Mouse (Mus musculus) megakaryocyte, embryonic 14.5 days (primary cell): ENCODE results near the gene Ggt7. TPM values are rescaled to one million over a fixed set of nuclear protein-coding genes. Genes with fewer than 3 reads are reported as not detected.

Source experiments
- H3K27me3 ChIP-seq: replicated peaks from 2 replicates; pipeline ENCODE3; 2012; ENCODE audit warnings: inconsistent platforms
- H3K36me3 ChIP-seq: replicated peaks from 2 replicates; pipeline ENCODE3; 2012; ENCODE audit warnings: low read length, inconsistent platforms, mixed read lengths
- H3K4me1 ChIP-seq: 2 replicates; pipeline ENCODE4 v1.6.1; 2012; ENCODE audit warnings: inconsistent platforms
- H3K4me3 ChIP-seq: replicated peaks from 2 replicates; pipeline ENCODE3; 2012; ENCODE audit warnings: moderate library complexity, mild to moderate bottlenecking, inconsistent platforms
- H3K9me3 ChIP-seq: 2 replicates; pipeline ENCODE4 v1.6.1; 2012; ENCODE audit warnings: inconsistent platforms
- FLI1 ChIP-seq: IDR thresholded peaks from 2 replicates; pipeline ENCODE4 v1.6.1; 2012; ENCODE audit warnings: low read length, inconsistent platforms, mixed read lengths
- GATA1 ChIP-seq: IDR thresholded peaks from 3 replicates; pipeline ENCODE4 v1.6.1; 2012; ENCODE audit warnings: mixed read lengths, low read length, inconsistent platforms, borderline replicate concordance
- polyA plus RNA-seq: library from polyadenylated mRNA; stranded (reverse); fragments of >175 nt; gene quantifications from 2 replicates; pipeline ENCODE4 v1.2.3, GENCODE M21; 2012; ENCODE audit warnings: low replicate concordance; ENCODE audit not compliant: insufficient read depth

Gene Ggt7
- polyA plus RNA-seq, 1 experiment, result 0.60 TPM

DNA sequence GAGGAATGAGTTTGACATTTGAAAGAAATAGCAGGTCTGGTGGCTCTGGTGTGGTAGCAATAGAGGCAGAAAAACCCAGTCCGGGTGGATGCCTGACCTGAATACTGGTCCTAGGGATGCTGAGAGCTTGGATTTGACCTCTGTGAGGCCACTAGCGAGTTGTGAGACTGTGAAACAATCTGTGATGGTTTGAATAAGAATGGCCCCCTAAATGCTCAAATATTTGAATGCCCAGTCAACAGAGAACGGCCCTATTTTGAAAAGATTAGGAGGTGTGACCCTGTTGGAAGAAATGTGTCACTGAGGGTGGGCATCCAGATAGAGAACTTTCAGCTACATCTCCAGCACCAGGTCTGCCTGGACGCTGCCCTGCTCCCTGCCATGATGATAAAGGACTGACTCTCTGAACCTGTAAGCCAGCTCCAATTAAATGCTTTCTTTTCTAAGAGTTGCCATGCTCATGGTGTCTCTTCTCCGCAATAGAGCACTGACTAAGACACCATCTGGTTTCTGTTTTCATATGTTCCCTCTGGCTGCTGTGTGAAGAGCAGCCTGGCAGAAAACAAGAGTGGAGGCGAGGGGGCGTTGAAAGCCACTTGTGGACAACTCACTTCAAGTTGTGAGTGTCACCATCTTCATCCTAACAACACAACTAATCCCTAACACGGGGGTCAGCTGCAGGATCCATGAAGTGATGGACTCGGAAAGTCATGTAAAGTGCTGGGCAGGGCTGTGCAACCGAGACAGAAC, 10.1 kb downstream of the Ggt7 start:
- peaks cover 21% of the 10 kb centered on the region for H3K4me1 ChIP-seq
- H3K27me3 ChIP-seq, result peaks cover 33% of the 10 kb centered on the region
- H3K9me3 ChIP-seq, result no peaks in the 10 kb centered on the region
- TF ChIP-seq FLI1, result no peak
- no peak for TF ChIP-seq GATA1
- H3K36me3 ChIP-seq, result peaks cover 2% of the 10 kb centered on the region
- no peak overlapping the region for H3K4me3 ChIP-seq

DNA sequence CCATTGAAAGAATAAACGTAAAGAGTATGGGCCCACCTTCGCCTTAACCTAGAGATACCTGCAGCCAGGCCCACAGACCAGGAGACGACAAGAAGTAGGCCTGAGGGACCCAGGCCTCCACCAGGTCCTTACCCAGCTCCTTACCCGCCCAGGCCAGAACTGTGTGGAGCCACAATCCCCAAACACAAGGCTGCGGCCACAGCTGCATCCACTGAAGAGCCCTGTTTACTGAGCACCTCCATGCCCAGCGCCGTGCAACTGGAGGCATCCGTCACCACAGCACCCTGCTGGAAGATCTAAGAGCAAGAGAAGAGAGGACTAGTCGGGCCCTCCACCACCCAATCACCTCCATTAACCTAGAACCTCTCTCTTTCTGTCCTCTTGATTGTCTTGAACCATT, 12.2 kb downstream of the Ggt7 start:
- no peak for TF ChIP-seq FLI1
- TF ChIP-seq GATA1, result no peak
- no peak overlapping the region for H3K4me3 ChIP-seq
- H3K9me3 ChIP-seq, result no peaks in the 10 kb centered on the region
- peaks cover 32% of the 10 kb centered on the region for H3K27me3 ChIP-seq
- H3K4me1 ChIP-seq, result peaks cover 31% of the 10 kb centered on the region
- H3K36me3 ChIP-seq, result peaks cover 2% of the 10 kb centered on the region

DNA sequence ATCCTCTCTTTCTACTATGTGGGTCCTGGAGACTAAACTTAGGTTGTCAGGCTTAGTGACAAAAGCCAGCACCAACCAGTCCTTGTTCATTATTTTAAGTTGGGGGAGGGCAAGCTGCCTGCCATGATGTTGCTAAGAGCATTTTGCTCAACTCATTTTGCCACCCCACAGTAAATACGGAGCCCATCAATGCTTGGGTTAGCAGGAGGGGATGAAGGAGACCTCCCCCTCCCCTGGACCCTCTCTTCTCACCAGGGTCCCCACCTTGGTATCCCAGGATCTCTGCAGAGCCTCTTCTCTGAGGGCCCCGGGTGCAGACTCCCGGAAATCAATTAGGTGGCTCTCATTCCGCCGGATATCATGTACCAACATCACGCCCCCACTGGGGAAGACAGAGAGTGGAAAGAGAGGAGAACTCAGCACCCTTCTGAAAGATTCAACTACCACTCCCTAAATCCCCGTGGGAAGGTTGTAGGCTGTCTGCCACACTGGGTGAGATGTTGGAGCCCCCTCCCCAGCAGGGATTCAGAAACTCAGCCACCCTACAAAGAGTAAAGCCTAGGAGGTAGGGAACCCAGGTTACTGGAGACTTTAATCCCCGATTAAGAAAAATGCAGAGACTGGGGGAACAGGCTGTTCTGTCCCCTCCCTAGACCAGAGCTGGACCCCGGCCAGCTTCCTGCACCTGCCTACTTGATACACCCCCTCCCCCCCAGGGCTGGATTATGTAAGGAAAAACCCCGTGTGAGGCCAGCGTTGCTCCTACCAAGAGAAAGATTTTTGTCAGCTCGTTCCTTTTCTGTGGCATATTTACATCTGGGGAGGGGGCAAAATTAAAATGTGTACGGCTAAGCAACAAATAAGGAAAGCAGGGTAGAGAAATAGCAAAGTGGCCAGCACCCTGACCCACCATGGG, 13.3 kb downstream of the Ggt7 start:
- Histone ChIP-seq H3K4me1 (peaks cover 31% of the 10 kb centered on the region), H3K4me3 (peak overlapping the region; percentile 57), H3K9me3 (no peaks in the 10 kb centered on the region), H3K36me3 (peaks cover 2% of the 10 kb centered on the region), H3K27me3 (peaks cover 33% of the 10 kb centered on the region)
- TF ChIP-seq GATA1 (no peak), FLI1 (no peak)

DNA sequence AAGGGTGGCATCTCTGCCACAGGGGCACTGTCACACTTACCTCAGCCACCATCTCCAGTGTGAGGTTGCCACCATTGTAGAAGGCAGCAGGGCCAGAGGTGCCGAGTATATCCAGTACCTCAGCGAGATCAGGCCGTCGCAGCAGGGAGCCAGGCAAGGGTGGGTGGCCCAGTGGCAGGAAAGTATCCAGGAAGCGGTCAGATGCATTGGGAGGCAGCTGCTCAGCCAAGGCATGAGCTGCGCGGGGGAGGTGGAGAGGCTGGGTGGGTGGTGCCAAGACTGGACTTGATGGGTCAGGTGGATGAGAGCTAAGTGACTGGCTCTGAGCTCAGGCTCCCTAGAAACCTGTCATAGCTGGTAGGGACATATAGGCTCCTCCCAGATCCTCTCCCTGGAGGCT, 15.4 kb downstream of the Ggt7 start:
- H3K4me1 ChIP-seq, result peaks cover 26% of the 10 kb centered on the region
- peak overlapping the region; percentile 85 for H3K4me3 ChIP-seq
- H3K9me3 ChIP-seq, result no peaks in the 10 kb centered on the region
- peaks cover 2% of the 10 kb centered on the region for H3K36me3 ChIP-seq
- TF ChIP-seq FLI1, result no peak
- no peak for TF ChIP-seq GATA1
- peaks cover 37% of the 10 kb centered on the region for H3K27me3 ChIP-seq

DNA sequence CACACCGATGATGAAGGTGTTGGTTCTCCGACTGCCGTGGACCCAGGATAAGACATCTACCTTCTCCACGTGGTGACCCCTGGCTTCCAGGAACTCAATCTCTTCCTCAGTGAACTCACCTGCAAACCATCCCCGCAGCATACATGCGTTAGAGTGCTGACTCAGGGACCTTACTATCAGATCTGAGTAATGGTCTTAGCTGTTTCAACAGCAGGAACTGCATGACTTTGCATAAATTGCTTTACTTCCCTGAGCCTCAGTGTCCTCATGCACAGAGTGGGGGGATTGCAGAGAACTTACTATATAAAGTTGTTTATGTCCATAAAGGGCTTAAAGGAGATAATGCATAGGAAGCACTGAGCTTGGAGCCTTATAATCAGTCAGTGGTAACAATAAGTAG, 27.0 kb downstream of the Ggt7 start:
- no peak for TF ChIP-seq GATA1
- TF ChIP-seq FLI1, result no peak
- Histone ChIP-seq H3K4me3 (no peak overlapping the region), H3K27me3 (peaks cover 27% of the 10 kb centered on the region), H3K4me1 (peaks cover 11% of the 10 kb centered on the region), H3K36me3 (no peaks in the 10 kb centered on the region), H3K9me3 (no peaks in the 10 kb centered on the region)

DNA sequence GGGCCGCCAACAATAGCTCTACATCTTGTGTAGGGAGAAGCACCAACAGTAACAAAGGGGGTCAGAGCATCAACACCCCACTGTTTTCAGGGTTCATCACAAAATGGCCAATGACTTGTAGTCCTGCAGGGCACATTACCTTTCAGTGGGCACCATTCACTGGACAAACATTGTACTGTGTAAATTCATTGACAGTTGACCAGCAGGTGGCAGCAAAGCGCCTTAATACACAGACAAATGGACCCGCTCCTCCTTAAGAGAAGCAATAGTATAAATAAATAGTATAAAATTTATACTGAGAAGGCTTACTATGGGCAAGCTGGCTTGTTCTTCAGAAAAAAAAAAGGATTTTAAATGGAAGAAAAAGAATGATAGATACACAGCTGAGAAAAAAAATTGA, 36.0 kb downstream of the Ggt7 start:
- peaks cover 4% of the 10 kb centered on the region; the same call in 1 of the 2 replicates for H3K9me3 ChIP-seq
- H3K4me3 ChIP-seq, result no peak overlapping the region
- H3K36me3 ChIP-seq, result no peaks in the 10 kb centered on the region
- TF ChIP-seq GATA1, result no peak
- no peak for TF ChIP-seq FLI1
- no peaks in the 10 kb centered on the region for H3K4me1 ChIP-seq
- H3K27me3 ChIP-seq, result peaks cover 7% of the 10 kb centered on the region

DNA sequence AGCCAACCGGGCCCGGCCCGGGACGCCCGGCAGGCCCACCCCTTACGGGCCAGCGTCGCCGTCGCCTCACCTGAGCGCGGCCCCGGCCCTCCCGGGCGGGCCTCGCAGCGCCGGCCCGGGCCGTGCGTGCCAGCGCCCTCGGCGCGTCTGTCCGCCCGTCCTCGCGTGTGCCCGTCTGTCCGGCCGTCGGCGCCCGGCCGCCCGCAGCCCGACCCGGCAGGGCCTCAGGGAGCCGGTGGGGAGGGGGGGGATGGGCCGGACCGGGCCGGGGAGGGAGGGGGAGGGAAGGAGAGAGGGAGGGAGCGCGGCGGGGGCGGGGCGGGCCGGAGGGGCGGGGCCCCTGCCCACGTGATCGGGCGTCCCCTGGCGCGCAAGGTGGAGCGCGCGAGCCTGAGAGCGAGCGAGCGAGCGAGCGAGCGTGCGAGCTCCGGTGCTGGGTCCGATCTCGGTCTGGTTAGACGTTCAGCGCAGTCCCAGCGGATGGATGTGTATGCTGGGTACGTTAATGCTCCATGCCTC, 44.4 kb downstream of the Ggt7 start, which contains the start of gene Ncoa6:
Gene Ncoa6, minus strand, starts transcription at position 325 of the 519 bp plus-strand sequence.
- H3K36me3 ChIP-seq, result no peaks in the 10 kb centered on the region
- peak within 1 kb of the TSS; percentile 96 for H3K4me3 ChIP-seq
- TF ChIP-seq GATA1 (no peak), FLI1 (no peak)
- H3K9me3 ChIP-seq, result no peaks in the 10 kb centered on the region
- peaks cover 2% of the 10 kb centered on the region for H3K27me3 ChIP-seq
- peaks cover 24% of the 10 kb centered on the region for H3K4me1 ChIP-seq

DNA sequence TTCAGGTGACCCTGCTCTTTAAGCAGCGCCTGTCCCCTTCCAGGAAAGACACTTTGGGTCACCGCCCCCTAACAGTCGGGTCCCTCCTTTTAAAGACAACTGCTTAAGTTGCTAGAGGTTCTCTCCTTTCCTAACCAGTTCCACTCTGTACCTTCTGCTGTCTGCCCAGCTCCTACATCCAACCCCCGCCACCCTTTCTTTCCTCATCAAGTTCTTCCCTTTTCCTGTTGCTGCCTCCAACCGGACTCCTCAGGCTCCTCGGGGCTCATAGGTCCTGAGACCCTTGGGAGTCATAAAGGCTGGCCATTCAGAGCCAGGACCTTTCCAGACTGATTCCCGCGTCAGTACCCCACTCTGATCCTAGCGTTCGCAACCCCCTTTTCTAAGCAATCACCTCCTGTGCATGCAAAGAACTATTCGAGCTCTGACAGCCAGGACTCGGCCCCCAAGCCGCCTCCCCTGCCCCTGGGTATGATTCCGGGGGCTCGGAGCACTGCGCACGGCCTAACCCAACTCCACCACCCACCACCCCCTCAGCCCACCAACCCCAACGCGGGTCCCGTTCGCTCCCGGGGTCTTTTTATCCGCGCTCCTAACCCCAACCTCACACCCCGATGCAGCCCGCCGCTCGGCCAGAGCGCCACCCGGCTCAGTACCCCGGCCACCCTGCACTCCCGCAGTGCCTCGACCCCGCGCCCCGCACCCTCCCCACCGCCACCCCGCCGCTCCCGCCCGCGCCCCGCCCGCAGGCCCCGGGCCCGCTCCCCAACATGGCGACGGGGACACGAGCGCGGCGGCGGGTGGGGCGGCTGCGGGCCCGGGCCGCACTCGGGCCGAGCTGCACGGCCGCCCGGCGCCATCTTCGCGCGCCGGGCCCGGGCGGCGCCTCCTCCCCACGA, 45.1 kb downstream of the Ggt7 start:
- TF ChIP-seq FLI1 (no peak), GATA1 (no peak)
- Histone ChIP-seq H3K27me3 (peaks cover under 1% of the 10 kb centered on the region), H3K4me1 (peaks cover 24% of the 10 kb centered on the region), H3K9me3 (no peaks in the 10 kb centered on the region), H3K4me3 (peak overlapping the region; percentile 96), H3K36me3 (no peaks in the 10 kb centered on the region)

DNA sequence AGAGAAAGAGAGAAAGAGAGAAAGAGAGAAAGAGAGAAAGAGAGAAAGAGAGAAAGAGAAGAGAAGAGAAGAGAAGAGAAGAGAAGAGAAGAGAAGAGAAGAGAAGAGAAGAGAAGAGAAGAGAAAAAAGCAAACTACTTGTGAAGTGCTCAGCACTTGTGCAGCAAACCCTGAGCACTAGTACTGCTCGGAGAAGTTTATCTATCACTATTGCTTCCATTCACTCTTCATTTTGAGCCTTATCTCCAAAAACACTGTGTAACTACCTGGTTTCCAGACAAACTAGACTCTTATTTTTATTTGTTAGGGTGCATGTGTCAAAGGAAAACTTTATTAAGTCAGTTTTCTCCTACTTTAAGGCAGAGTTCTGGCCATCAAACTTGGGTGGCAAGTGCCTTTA, 51.2 kb downstream of the Ggt7 start:
- Histone ChIP-seq H3K27me3 (no peaks in the 10 kb centered on the region), H3K9me3 (no peaks in the 10 kb centered on the region), H3K4me1 (peaks cover 14% of the 10 kb centered on the region), H3K36me3 (peaks cover 12% of the 10 kb centered on the region), H3K4me3 (no peak overlapping the region)
- TF ChIP-seq FLI1, result no peak
- TF ChIP-seq GATA1, result no peak
